ENCODE assay signal across 14 mouse cellular contexts in genomic region chr14:33579771-33580484, GRCm38 (mm10). TPM values are rescaled to one million over a fixed set of nuclear protein-coding genes. Genes with fewer than 3 reads are reported as not detected.
DNase-seq lines count a peak whose midpoint lies in the region; ATAC-seq and TF ChIP-seq lines count a peak whose summit lies in the region.
"Had no signal": no experiment of that assay in that cellular context is flagged by ENCODE, and none has a peak within 500 bp of the region (broad histone marks: within the 10 kb centered on the region; RNA-seq: fewer than 3 reads in every experiment).

No protein-coding gene starts in this region.

- no peak for ATAC-seq in liver, postnatal 0 days

- H3K4me2 ChIP-seq in liver, postnatal 0 days (ENCODE audit: low read depth, low read length) = no peak overlapping the region
- H3K4me2 ChIP-seq: heart, embryonic 12.5 days; hindbrain, embryonic 14.5 days; lung, embryonic 15.5 days had no signal

- no peaks in the 10 kb centered on the region for H3K36me3 ChIP-seq in E14TG2a.4 (ENCODE audit: insufficient read depth, low read length)
- no peaks in the 10 kb centered on the region for H3K36me3 ChIP-seq in liver, postnatal 0 days (replicated peaks; ENCODE audit: insufficient read depth, low read length)
- H3K36me3 ChIP-seq: embryonic facial prominence, embryonic 10.5 days; heart, embryonic 12.5 days; lung, embryonic 15.5 days had no signal

- no peak overlapping the region for H3K4me3 ChIP-seq in E14TG2a.4 (replicated peaks; ENCODE audit: low read length)
- no peak overlapping the region for H3K4me3 ChIP-seq in liver, postnatal 0 days (ENCODE audit: low read depth, low read length)
- H3K4me3 ChIP-seq: embryonic facial prominence, embryonic 10.5 days; heart, embryonic 12.5 days; lung, embryonic 15.5 days had no signal

- H3K9ac ChIP-seq in liver, postnatal 0 days (replicated peaks) = no peak overlapping the region
- H3K9ac ChIP-seq: heart, embryonic 12.5 days; hindbrain, embryonic 14.5 days; lung, embryonic 15.5 days had no signal

- no peaks in the 10 kb centered on the region for H3K4me1 ChIP-seq in E14TG2a.4 (replicated peaks; ENCODE audit: low read depth, low read length)
- H3K4me1 ChIP-seq in liver, postnatal 0 days (ENCODE audit: insufficient read depth) = no peaks in the 10 kb centered on the region
- H3K4me1 ChIP-seq: embryonic facial prominence, embryonic 10.5 days; heart, embryonic 12.5 days; lung, embryonic 15.5 days had no signal

- WGBS in liver, postnatal 0 days (ENCODE audit: insufficient replicate concordance) = 68% methylated on average over 7 of the region's 7 CpGs

- peak; percentile 9 for DNase-seq in kidney, adult 9 months
- no peak for DNase-seq in kidney, adult 8-10 months
- peak; percentile 68 for DNase-seq in 416B (ENCODE audit: low read depth)
- DNase-seq in left cerebral cortex, postnatal 36 days (ENCODE audit: low spot score in 2 of 2) = peak; percentile 26 to 33
- DNase-seq in B cell, adult 2 months = no peak
- DNase-seq in liver, postnatal 0 days = no peak
- DNase-seq: adrenal gland, adult 2 months; gastrocnemius, postnatal 10 days had no signal

- peaks cover 6% of the 10 kb centered on the region; the same call in 1 of the 2 replicates for H3K9me3 ChIP-seq in E14TG2a.4 (ENCODE audit: low read length)
- H3K9me3 ChIP-seq in liver, postnatal 0 days (ENCODE audit: low read length) = no peaks in the 10 kb centered on the region
- H3K9me3 ChIP-seq: embryonic facial prominence, embryonic 10.5 days; lung, embryonic 15.5 days had no signal

- no peaks in the 10 kb centered on the region for H3K27me3 ChIP-seq in E14TG2a.4 (ENCODE audit: insufficient read depth, low read length)
- no peaks in the 10 kb centered on the region for H3K27me3 ChIP-seq in liver, postnatal 0 days (ENCODE audit: insufficient read depth, low read length)
- H3K27me3 ChIP-seq: heart, embryonic 12.5 days; lung, embryonic 15.5 days had no signal

- H3K27ac ChIP-seq in liver, postnatal 0 days (ENCODE audit: low read depth) = no peak overlapping the region
- H3K27ac ChIP-seq: embryonic facial prominence, embryonic 10.5 days; hindbrain, embryonic 14.5 days; lung, embryonic 15.5 days had no signal

- TF ChIP-seq CTCF in E14TG2a.4 (conservative IDR thresholded peaks at IDR 0.05; ENCODE audit: low read length) = peak; percentile 19; the same call in 1 of the 2 replicates
- TF ChIP-seq CTCF in liver, postnatal 0 days (IDR thresholded peaks at IDR 0.05; ENCODE audit: low read depth) = no peak

- intact Hi-C loops in left cerebral cortex, postnatal 36 days (cut with DNase I) = loop anchor here (5.0 kb wide), 1 partner anchor 193 kb away; no protein-coding TSS in a partner anchor

- no peak for TF ChIP-seq EP300 in liver, postnatal 0 days (IDR thresholded peaks at IDR 0.05; ENCODE audit: low read depth)

RNA-seq across cellular contexts. Expression of gene Ptpn20, which starts 9.1 kb away (rescaled TPM):
- under 1 TPM; 0.52 to 0.57 TPM for total RNA-seq in left cerebral cortex, postnatal 36 days (2021)
- 0.06 TPM in 1 of 2 replicates, not detected in the other for polyA plus RNA-seq in liver, postnatal 0 days (2015; fragmentation: Nextera tagmentation; extraction: Ambion mirVana)
- total RNA-seq: adrenal gland, adult 2 months; gastrocnemius, postnatal 10 days; MEL had no signal
- polyA plus RNA-seq: adrenal gland, adult 2 months; heart, embryonic 12.5 days had no signal

Comparison
In these comparisons a context has a peak if more than half of its experiments do, and no peak if none do; other contexts are left out.
1. DNase-seq: peak in kidney, adult 9 months (single experiment), 416B (single experiment) and left cerebral cortex, postnatal 36 days (2 of 2); none in kidney, adult 8-10 months (0 of 2), B cell, adult 2 months (0 of 2) and liver, postnatal 0 days (single experiment).